26 mouse cellular contexts compared by ENCODE assay signal in genomic region chr14:75794726-75795125, GRCm38 (mm10). TPM values are rescaled to one million over a fixed set of nuclear protein-coding genes. Genes with fewer than 3 reads are reported as not detected.
DNase-seq lines count a peak whose midpoint lies in the region; TF ChIP-seq lines count a peak whose summit lies in the region.
"Had no signal": no experiment of that assay in that cellular context is flagged by ENCODE, and none has a peak within 500 bp of the region (broad histone marks: within the 10 kb centered on the region; RNA-seq: fewer than 3 reads in every experiment).

No protein-coding gene starts in this region.

- no peak for TF ChIP-seq CTCF in kidney, adult 2 months (conservative IDR thresholded peaks at IDR 0.05; ENCODE audit: insufficient read depth, insufficient read length, low read depth, low read length)
- no peak for TF ChIP-seq CTCF in liver, adult 2 months (IDR thresholded peaks at IDR 0.05; ENCODE audit: low read depth, low read length)

- peak; percentile 70 for DNase-seq in kidney, adult 2 months
- DNase-seq in kidney, postnatal 14 days, result no peak
- DNase-seq in liver, adult 2 months (ENCODE audit: extremely low read depth, low read depth, low spot score), result peak; percentile 84
- no peak for DNase-seq in liver
- DNase-seq in kidney, postnatal 25 days, result peak; percentile 36 to 61
- no peak for DNase-seq in testis, postnatal 10 days (ENCODE audit: low spot score)
- DNase-seq: adrenal gland, adult 8-10 months; adrenal gland, postnatal 25 days; cerebellum, adult 11-12 months; cerebellum, adult 8-10 months; cerebellum, postnatal 10 days; cerebellum, postnatal 36 days; embryo, embryonic 11 days; gastrocnemius, postnatal 25 days; heart, adult 18-20 months; heart, postnatal 10 days; heart, postnatal 36 days had no signal

- no peak overlapping the region for H3K4me3 ChIP-seq in kidney, adult 2 months (ENCODE audit: insufficient read depth, low read depth, low read length)
- H3K4me3 ChIP-seq in liver, adult 2 months (ENCODE audit: insufficient read depth, low read depth, low read length), result no peak overlapping the region
- H3K4me3 ChIP-seq: embryonic facial prominence, embryonic 10.5 days; embryonic facial prominence, embryonic 13.5 days; erythroblast, embryonic 14.5 days; forebrain, embryonic 12.5 days; forebrain, embryonic 15.5 days; heart, embryonic 12.5 days; heart, embryonic 15.5 days; hindbrain, embryonic 10.5 days; hindbrain, embryonic 13.5 days had no signal

- no peak for TF ChIP-seq POLR2A in kidney, adult 2 months (IDR thresholded peaks at IDR 0.05; ENCODE audit: low read depth, low read length)
- TF ChIP-seq POLR2A in liver, adult 2 months (IDR thresholded peaks at IDR 0.05; ENCODE audit: extremely low read depth, insufficient read depth, low read length), result no peak

- peak overlapping the region; percentile 13; the same call in 1 of the 2 replicates for H3K9ac ChIP-seq in liver, adult 2 months (ENCODE audit: low read depth, low read length)
- H3K9ac ChIP-seq: embryonic facial prominence, embryonic 13.5 days; forebrain, embryonic 12.5 days; forebrain, embryonic 15.5 days; heart, embryonic 12.5 days; heart, embryonic 15.5 days; hindbrain, embryonic 13.5 days had no signal

- H3K27me3 ChIP-seq in kidney, adult 2 months (replicated peaks; ENCODE audit: control insufficient read depth, insufficient read depth, low read length), result no peaks in the 10 kb centered on the region
- H3K27me3 ChIP-seq in liver, adult 2 months (ENCODE audit: control insufficient read depth, insufficient read depth, low read length), result no peaks in the 10 kb centered on the region
- H3K27me3 ChIP-seq: embryonic facial prominence, embryonic 13.5 days; forebrain, embryonic 15.5 days; heart, embryonic 12.5 days; heart, embryonic 15.5 days had no signal

- H3K36me3 ChIP-seq in kidney, adult 2 months (ENCODE audit: control insufficient read depth, insufficient read depth, low read length), result no peaks in the 10 kb centered on the region
- H3K36me3 ChIP-seq in liver, adult 2 months (ENCODE audit: control insufficient read depth, insufficient read depth, low read length), result no peaks in the 10 kb centered on the region
- H3K36me3 ChIP-seq: embryonic facial prominence, embryonic 10.5 days; embryonic facial prominence, embryonic 13.5 days; forebrain, embryonic 12.5 days; forebrain, embryonic 15.5 days; heart, embryonic 12.5 days; heart, embryonic 15.5 days; hindbrain, embryonic 10.5 days; hindbrain, embryonic 13.5 days had no signal

- peaks cover 24% of the 10 kb centered on the region for H3K4me1 ChIP-seq in kidney, adult 2 months (ENCODE audit: control insufficient read depth, insufficient read depth, low read length)
- H3K4me1 ChIP-seq in liver, adult 2 months (ENCODE audit: control insufficient read depth, insufficient read depth, low read length), result peaks cover 34% of the 10 kb centered on the region
- H3K4me1 ChIP-seq: forebrain, embryonic 12.5 days; forebrain, embryonic 15.5 days; heart, embryonic 12.5 days; heart, embryonic 15.5 days; hindbrain, embryonic 13.5 days had no signal

- H3K27ac ChIP-seq in kidney, adult 2 months (ENCODE audit: insufficient read depth, low read depth, low read length), result peak overlapping the region; percentile 98
- H3K27ac ChIP-seq in liver, adult 2 months (replicated peaks; ENCODE audit: insufficient read depth, low read depth, low read length), result peak overlapping the region; percentile 79
- H3K27ac ChIP-seq: embryonic facial prominence, embryonic 10.5 days; embryonic facial prominence, embryonic 13.5 days; forebrain, embryonic 12.5 days; forebrain, embryonic 15.5 days; heart, embryonic 15.5 days; hindbrain, embryonic 10.5 days; hindbrain, embryonic 13.5 days had no signal

- no peaks in the 10 kb centered on the region for H3K79me2 ChIP-seq in liver, adult 2 months (ENCODE audit: control insufficient read depth, insufficient read depth, low read length)

- 27% methylated on average over 5 of the region's 5 CpGs for WGBS in kidney, adult 2 months
- WGBS in liver, adult 2 months, result 29% methylated on average over 5 of the region's 5 CpGs

RNA-seq across cellular contexts. Expression of gene Slc25a30, which starts 7.9 kb away (rescaled TPM):
- 26.3 and 29.6 TPM in 2 replicates for polyA plus RNA-seq in kidney, adult 2 months (2012; rRNA removed)
- total RNA-seq in liver, adult 2 months (2014; rRNA removed), result 10.5 and 14.8 TPM in 2 replicates
- polyA plus RNA-seq in liver, adult 2 months (2012; rRNA removed), result 7.3 and 17.4 TPM in 2 replicates

RNA-seq across cellular contexts. Expression of gene Cog3, which starts 40.4 kb away (rescaled TPM):
- 7.8 and 10.0 TPM in 2 replicates for polyA plus RNA-seq in kidney, adult 2 months (2012; rRNA removed)
- total RNA-seq in liver, adult 2 months (2014; rRNA removed), result 10.9 and 12.3 TPM in 2 replicates
- polyA plus RNA-seq in liver, adult 2 months (2012; rRNA removed), result 4.2 and 5.3 TPM in 2 replicates

RNA-seq across cellular contexts. Expression of gene Tpt1, which starts 50.2 kb away (rescaled TPM):
- 1,266 and 1,401 TPM in 2 replicates for polyA plus RNA-seq in kidney, adult 2 months (2012; rRNA removed)
- total RNA-seq in liver, adult 2 months (2014; rRNA removed), result 1,382 and 1,429 TPM in 2 replicates
- 1,392 and 1,422 TPM in 2 replicates for polyA plus RNA-seq in liver, adult 2 months (2012; rRNA removed)

Comparison
In these comparisons a context has a peak if more than half of its experiments do, and no peak if none do; other contexts are left out.
1. DNase-seq: peak in kidney, adult 2 months (single experiment), liver, adult 2 months (single experiment) and kidney, postnatal 25 days (2 of 2); none in kidney, postnatal 14 days (single experiment), liver (single experiment) and testis, postnatal 10 days (single experiment).